Mouse (Mus musculus) G1E (cell line): Measurements from ENCODE around the gene Celf1.

Source experiments
- CTCF ChIP-seq: IDR thresholded peaks from 2 replicates; pipeline ENCODE4 v1.5.1; 2012; ENCODE audit warnings: low read depth, low read length, inconsistent platforms, mixed read lengths
- GATA1 ChIP-seq: IDR thresholded peaks from 2 replicates; pipeline ENCODE4 v1.6.1; 2012; ENCODE audit warnings: borderline replicate concordance, low read length, inconsistent platforms, mixed read lengths

DNA sequence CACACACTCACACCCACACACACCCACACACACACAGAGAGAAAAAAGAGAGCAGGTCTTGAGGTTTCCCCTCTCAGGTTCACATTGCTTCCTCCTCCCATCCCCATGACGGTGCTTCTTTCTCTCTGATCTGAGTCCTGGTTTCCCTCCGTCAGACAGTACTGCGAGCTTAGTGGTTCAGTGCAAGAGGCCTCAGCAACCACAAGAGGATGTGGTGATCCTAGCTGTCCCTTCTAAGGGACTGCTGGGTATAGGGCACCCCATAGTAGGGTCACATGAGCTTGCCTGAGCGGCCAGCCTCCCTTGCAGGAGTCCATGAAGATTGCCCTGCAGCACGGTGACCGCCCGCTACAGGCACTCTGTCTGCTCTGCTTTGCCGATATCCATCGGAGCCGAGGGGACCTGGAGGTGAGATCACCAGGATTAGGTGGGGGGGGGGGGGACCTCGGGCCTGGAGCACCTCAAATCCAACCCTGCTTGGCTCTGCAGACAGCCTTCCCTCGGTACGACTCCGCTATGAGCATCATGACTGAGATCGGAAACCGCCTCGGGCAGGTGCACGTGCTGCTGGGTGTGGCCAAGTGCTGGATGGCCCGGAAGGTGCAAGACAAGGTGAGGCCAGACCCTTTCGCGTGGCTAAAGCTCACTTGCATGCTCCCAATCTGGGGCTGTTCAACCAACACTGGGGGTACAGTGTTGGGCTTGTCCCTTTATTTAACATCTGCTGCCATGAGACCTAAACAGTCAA is 102.6 kb downstream of the Celf1 start:
- no peak for TF ChIP-seq CTCF
- no peak for TF ChIP-seq GATA1
